Mouse (Mus musculus) stomach, postnatal 0 days (tissue): ENCODE results near the gene Usp16.

Experiments
- CTCF ChIP-seq: IDR thresholded peaks from 2 replicates; pipeline ENCODE4 v1.5.1; 2016; ENCODE audit warnings: antibody characterized with exemption, low read depth, mild to moderate bottlenecking, moderate library complexity
- EP300 ChIP-seq: optimal IDR thresholded peaks from 2 replicates; pipeline ENCODE3; 2016; ENCODE audit warnings: antibody characterized with exemption

- TF ChIP-seq CTCF (no peak), EP300 (no peak)
These were observed 10.4 kb upstream of the Usp16 start for GRCm38 (mm10) chr16:87444071-87444470.
